8 mouse cellular contexts compared by ENCODE assay signal in genomic region chr4:145193406-145193805, GRCm38 (mm10). TPM values are rescaled to one million over a fixed set of nuclear protein-coding genes. Genes with fewer than 3 reads are reported as not detected.
DNase-seq lines count a peak whose midpoint lies in the region; ATAC-seq and TF ChIP-seq lines count a peak whose summit lies in the region.

No protein-coding gene starts in this region.

- no peak for DNase-seq in kidney, postnatal 0 days (ENCODE audit: low spot score)
- no peak for DNase-seq in kidney, postnatal 14 days
- no peak for DNase-seq in intestine, embryonic 14.5 days (ENCODE audit: low spot score)
- DNase-seq in midbrain, postnatal 0 days (ENCODE audit: low spot score), result no peak
- no peak for DNase-seq in layer of hippocampus, adult 11-12 months (ENCODE audit: low spot score)
- DNase-seq in gastrocnemius, postnatal 4 days (ENCODE audit: low spot score in 2 of 2), result no peak
- no peak for DNase-seq in lung, postnatal 10 days

- 20% methylated on average over 3 of the region's 3 CpGs for WGBS in kidney, postnatal 0 days
- 42% methylated on average over 3 of the region's 3 CpGs for WGBS in embryonic facial prominence, embryonic 13.5 days
- 34% methylated on average over 3 of the region's 3 CpGs for WGBS in intestine, embryonic 14.5 days
- 48% methylated on average over 3 of the region's 3 CpGs for WGBS in midbrain, postnatal 0 days

- H3K4me2 ChIP-seq in kidney, postnatal 0 days (ENCODE audit: low read length), result peak overlapping the region; percentile 94
- peak overlapping the region; percentile 96 for H3K4me2 ChIP-seq in embryonic facial prominence, embryonic 13.5 days
- peak overlapping the region; percentile 96 for H3K4me2 ChIP-seq in intestine, embryonic 14.5 days (ENCODE audit: low read length)
- H3K4me2 ChIP-seq in midbrain, postnatal 0 days (ENCODE audit: low read depth, low read length, poor library complexity, severe bottlenecking), result peak overlapping the region; percentile 97

- TF ChIP-seq CTCF in kidney, postnatal 0 days (IDR thresholded peaks at IDR 0.05; ENCODE audit: low read depth), result no peak
- TF ChIP-seq CTCF in midbrain, postnatal 0 days (IDR thresholded peaks at IDR 0.05), result no peak

- peaks cover 8% of the 10 kb centered on the region for H3K4me1 ChIP-seq in kidney, postnatal 0 days (replicated peaks; ENCODE audit: insufficient read depth, low read length)
- H3K4me1 ChIP-seq in embryonic facial prominence, embryonic 13.5 days, result peaks cover 21% of the 10 kb centered on the region
- peaks cover 13% of the 10 kb centered on the region for H3K4me1 ChIP-seq in intestine, embryonic 14.5 days (replicated peaks; ENCODE audit: control insufficient read depth, insufficient read depth, low read length)
- H3K4me1 ChIP-seq in midbrain, postnatal 0 days (ENCODE audit: insufficient read depth, low read length), result peaks cover 7% of the 10 kb centered on the region

- H3K9ac ChIP-seq in kidney, postnatal 0 days (ENCODE audit: low read depth, low read length), result peak overlapping the region; percentile 93
- peak overlapping the region; percentile 89; the same call in 1 of the 2 replicates for H3K9ac ChIP-seq in embryonic facial prominence, embryonic 13.5 days
- H3K9ac ChIP-seq in intestine, embryonic 14.5 days (ENCODE audit: low read length), result no peak overlapping the region; the same call in 1 of the 2 replicates
- H3K9ac ChIP-seq in midbrain, postnatal 0 days (replicated peaks; ENCODE audit: low read length, poor library complexity, severe bottlenecking), result peak overlapping the region; percentile 96; the same call in 1 of the 2 replicates

- no peak for ATAC-seq in kidney, postnatal 0 days (replicated peaks; ENCODE audit: low FRiP score, low read depth)
- ATAC-seq in embryonic facial prominence, embryonic 13.5 days (ENCODE audit: insufficient number of reproducible peaks, insufficient read depth, low FRiP score, low TSS enrichment, low read depth), result no peak
- no peak for ATAC-seq in intestine, embryonic 14.5 days (replicated peaks; ENCODE audit: low FRiP score, low TSS enrichment, low read depth)
- ATAC-seq in midbrain, postnatal 0 days (ENCODE audit: low FRiP score), result no peak

- H3K27me3 ChIP-seq in kidney, postnatal 0 days (ENCODE audit: insufficient read depth, low read length), result no peaks in the 10 kb centered on the region
- H3K27me3 ChIP-seq in embryonic facial prominence, embryonic 13.5 days, result no peaks in the 10 kb centered on the region
- no peaks in the 10 kb centered on the region for H3K27me3 ChIP-seq in intestine, embryonic 14.5 days (replicated peaks; ENCODE audit: control insufficient read depth, insufficient read depth, low read length)
- no peaks in the 10 kb centered on the region for H3K27me3 ChIP-seq in midbrain, postnatal 0 days (ENCODE audit: insufficient read depth, low read length)

- peaks cover 9% of the 10 kb centered on the region; the same call in 1 of the 2 replicates for H3K36me3 ChIP-seq in kidney, postnatal 0 days (ENCODE audit: insufficient read depth, low read length)
- H3K36me3 ChIP-seq in embryonic facial prominence, embryonic 13.5 days, result peaks cover 21% of the 10 kb centered on the region
- H3K36me3 ChIP-seq in intestine, embryonic 14.5 days (ENCODE audit: control insufficient read depth, insufficient read depth, low read length), result peaks cover 22% of the 10 kb centered on the region
- H3K36me3 ChIP-seq in midbrain, postnatal 0 days (ENCODE audit: insufficient read depth, low read length), result peaks cover 17% of the 10 kb centered on the region

- no peaks in the 10 kb centered on the region for H3K9me3 ChIP-seq in kidney, postnatal 0 days (replicated peaks; ENCODE audit: low read length)
- H3K9me3 ChIP-seq in embryonic facial prominence, embryonic 13.5 days, result no peaks in the 10 kb centered on the region
- no peaks in the 10 kb centered on the region for H3K9me3 ChIP-seq in intestine, embryonic 14.5 days (ENCODE audit: control insufficient read depth, low read length)
- no peaks in the 10 kb centered on the region for H3K9me3 ChIP-seq in midbrain, postnatal 0 days (ENCODE audit: low read length)

- peak overlapping the region; percentile 99 for H3K4me3 ChIP-seq in kidney, postnatal 0 days (replicated peaks; ENCODE audit: low read depth, low read length)
- H3K4me3 ChIP-seq in embryonic facial prominence, embryonic 13.5 days, result peak overlapping the region; percentile 96
- peak overlapping the region; percentile 99 for H3K4me3 ChIP-seq in intestine, embryonic 14.5 days (ENCODE audit: low read depth, low read length)
- H3K4me3 ChIP-seq in midbrain, postnatal 0 days (ENCODE audit: low read depth, low read length), result peak overlapping the region; percentile 98; the same call in 1 of the 2 replicates

- H3K27ac ChIP-seq in kidney, postnatal 0 days, result peak overlapping the region; percentile 77; the same call in 1 of the 2 replicates
- H3K27ac ChIP-seq in embryonic facial prominence, embryonic 13.5 days, result no peak overlapping the region
- H3K27ac ChIP-seq in intestine, embryonic 14.5 days (ENCODE audit: low read depth), result no peak overlapping the region
- H3K27ac ChIP-seq in midbrain, postnatal 0 days (ENCODE audit: low read depth, low read length), result no peak overlapping the region

RNA-seq across cellular contexts. Expression of gene Vps13d, which starts 1.4 kb away (rescaled TPM):
- 14.7 and 15.2 TPM in 2 replicates for polyA plus RNA-seq in kidney, postnatal 0 days (2015; fragmentation: Nextera tagmentation; extraction: Ambion mirVana)
- polyA plus RNA-seq in embryonic facial prominence, embryonic 13.5 days (2015; fragmentation: Nextera tagmentation; extraction: Ambion mirVana), result 6.7 and 9.8 TPM in 2 replicates
- 14.1 and 15.5 TPM in 2 replicates for polyA plus RNA-seq in intestine, embryonic 14.5 days (2014; fragmentation: Nextera tagmentation; extraction: Ambion mirVana)
- 35.6 and 36.5 TPM in 2 replicates for total RNA-seq in midbrain, postnatal 0 days (2014; rRNA removed)
- polyA plus RNA-seq in midbrain, postnatal 0 days (2015; fragmentation: Nextera tagmentation; extraction: Ambion mirVana), result 7.8 and 9.1 TPM in 2 replicates
- 10 to 100 TPM; 43.3 to 45.1 TPM for total RNA-seq in gastrocnemius, postnatal 4 days (2021)

RNA-seq across cellular contexts. Expression of gene Tnfrsf1b, which starts 53.3 kb away (rescaled TPM):
- 2.5 TPM in 2 replicates for polyA plus RNA-seq in kidney, postnatal 0 days (2015; fragmentation: Nextera tagmentation; extraction: Ambion mirVana)
- 1.6 and 2.7 TPM in 2 replicates for polyA plus RNA-seq in embryonic facial prominence, embryonic 13.5 days (2015; fragmentation: Nextera tagmentation; extraction: Ambion mirVana)
- polyA plus RNA-seq in intestine, embryonic 14.5 days (2014; fragmentation: Nextera tagmentation; extraction: Ambion mirVana), result 5.7 and 6.9 TPM in 2 replicates
- total RNA-seq in midbrain, postnatal 0 days (2014; rRNA removed), result 7.1 and 7.5 TPM in 2 replicates
- 2.6 and 2.8 TPM in 2 replicates for polyA plus RNA-seq in midbrain, postnatal 0 days (2015; fragmentation: Nextera tagmentation; extraction: Ambion mirVana)
- 1 to 10 TPM; 7.3 to 9.2 TPM for total RNA-seq in gastrocnemius, postnatal 4 days (2021)
